Mouse (Mus musculus) midbrain, embryonic 11.5 days (tissue): ENCODE measurements around the gene Tha1. TPM values are rescaled to one million over a fixed set of nuclear protein-coding genes. Genes with fewer than 3 reads are reported as not detected.

ENCODE experiments used
- ATAC-seq: fragments of 200-750 bp; cut with Nextera tagmentation; 2 replicates; pipeline ENCODE4 v1.8.0; 2017; ENCODE audit warnings: moderate TSS enrichment, moderate library complexity; ENCODE audit not compliant: low FRiP score
- DNase-seq: peaks from one replicate; pipeline ENCODE4 v3.0.0; 2015; ENCODE audit warnings: low spot score; ENCODE audit errors: missing footprints
- H3K27ac ChIP-seq: fragments of 300-500 bp; sonication (generic); 2 replicates; pipeline ENCODE4 v1.5.1; 2014; ENCODE audit warnings: low read depth, low read length
- H3K27me3 ChIP-seq: fragments of 300-500 bp; sonication (generic); 2 replicates; pipeline ENCODE4 v1.6.1; 2014; ENCODE audit warnings: mild to moderate bottlenecking, low read length, moderate library complexity, mixed read lengths; ENCODE audit not compliant: control insufficient read depth, insufficient read depth
- H3K36me3 ChIP-seq: fragments of 300-500 bp; sonication (generic); 2 replicates; pipeline ENCODE4 v1.6.1; 2014; ENCODE audit warnings: mild to moderate bottlenecking, low read length, moderate library complexity, mixed read lengths; ENCODE audit not compliant: control insufficient read depth, insufficient read depth
- H3K4me1 ChIP-seq: fragments of 300-500 bp; sonication (generic); 2 replicates; pipeline ENCODE4 v1.6.1; 2014; ENCODE audit warnings: low read length; ENCODE audit not compliant: control insufficient read depth, insufficient read depth
- H3K4me2 ChIP-seq: fragments of 300-500 bp; sonication (generic); 2 replicates; pipeline ENCODE4 v1.6.1; 2014; ENCODE audit warnings: mild to moderate bottlenecking, moderate library complexity
- H3K4me3 ChIP-seq: fragments of 300-500 bp; sonication (generic); 2 replicates; pipeline ENCODE4 v1.5.1; 2014; ENCODE audit warnings: low read depth, low read length
- H3K9ac ChIP-seq: fragments of 300-500 bp; sonication (generic); 2 replicates; pipeline ENCODE4 v1.6.1; 2014; ENCODE audit warnings: low read length
- H3K9me3 ChIP-seq: fragments of 300-500 bp; sonication (generic); 2 replicates; pipeline ENCODE4 v1.6.1; 2016; ENCODE audit warnings: low read length; ENCODE audit not compliant: control insufficient read depth
- WGBS: fragments of 180-500 bp; shearing (Covaris S2); extraction: QIAGEN DNeasy Blood & Tissue Kit; methylation state at CpG from one replicate; pipeline ENCODE4 v1.1.7; 2014; 5-methylcytosine and 5-hydroxymethylcytosine counted together
- polyA plus RNA-seq: library from polyadenylated mRNA; unstranded; fragments of >200 nt; fragmentation: Nextera tagmentation; extraction: Ambion mirVana; gene quantifications from 2 replicates; pipeline ENCODE4 v1.2.1, GENCODE M21; 2014

Tha1 gene
- polyA plus RNA-seq, 1 experiment from 2014 or later = 2.4 TPM

DNA sequence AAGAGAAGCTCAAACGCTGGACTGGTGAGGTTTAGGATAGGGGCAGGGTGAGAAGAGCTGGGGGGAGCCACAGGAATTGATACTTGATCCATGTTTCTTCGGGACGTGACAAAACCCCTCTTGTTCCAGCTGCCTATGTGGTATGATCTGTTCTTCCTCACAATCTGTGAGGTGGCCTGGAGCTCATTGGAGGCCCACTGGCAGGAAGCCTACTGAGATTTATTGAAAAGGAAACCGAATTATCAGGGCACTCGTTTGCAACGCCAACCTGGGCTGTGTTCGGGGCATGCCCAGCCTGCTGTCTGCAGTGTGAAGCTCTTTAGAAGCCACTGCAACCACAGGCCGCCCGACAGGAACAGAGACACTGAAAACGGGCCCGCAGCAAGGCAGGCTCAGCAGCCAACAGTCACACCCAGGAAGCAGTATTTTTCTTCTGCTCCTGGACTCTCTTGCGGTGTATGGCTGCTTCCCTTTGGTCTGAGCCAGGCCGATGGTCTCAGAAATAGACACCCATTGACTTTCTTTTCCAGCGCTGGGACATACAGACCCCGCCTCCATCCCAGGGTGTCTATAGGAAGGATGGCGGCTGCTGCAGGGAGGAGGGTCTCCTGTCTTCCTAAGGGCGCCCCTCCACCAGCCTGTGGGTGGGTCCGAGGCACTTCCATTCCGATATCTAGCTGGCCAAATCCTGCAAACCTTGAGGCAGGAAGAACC is 24.9 kb downstream of the Tha1 start:
- 11% methylated on average over 19 of the region's 19 CpGs for WGBS
- Histone ChIP-seq H3K9me3 (no peaks in the 10 kb centered on the region), H3K27ac (peak overlapping the region; percentile 93), H3K36me3 (peaks cover 9% of the 10 kb centered on the region), H3K4me1 (peaks cover 16% of the 10 kb centered on the region), H3K9ac (peak overlapping the region; percentile 87), H3K4me2 (peak overlapping the region; percentile 88), H3K4me3 (peak overlapping the region; percentile 78), H3K27me3 (no peaks in the 10 kb centered on the region)
- ATAC-seq = peak; percentile 80; the same call in 1 of the 2 replicates
- DNase-seq = no peak

DNA sequence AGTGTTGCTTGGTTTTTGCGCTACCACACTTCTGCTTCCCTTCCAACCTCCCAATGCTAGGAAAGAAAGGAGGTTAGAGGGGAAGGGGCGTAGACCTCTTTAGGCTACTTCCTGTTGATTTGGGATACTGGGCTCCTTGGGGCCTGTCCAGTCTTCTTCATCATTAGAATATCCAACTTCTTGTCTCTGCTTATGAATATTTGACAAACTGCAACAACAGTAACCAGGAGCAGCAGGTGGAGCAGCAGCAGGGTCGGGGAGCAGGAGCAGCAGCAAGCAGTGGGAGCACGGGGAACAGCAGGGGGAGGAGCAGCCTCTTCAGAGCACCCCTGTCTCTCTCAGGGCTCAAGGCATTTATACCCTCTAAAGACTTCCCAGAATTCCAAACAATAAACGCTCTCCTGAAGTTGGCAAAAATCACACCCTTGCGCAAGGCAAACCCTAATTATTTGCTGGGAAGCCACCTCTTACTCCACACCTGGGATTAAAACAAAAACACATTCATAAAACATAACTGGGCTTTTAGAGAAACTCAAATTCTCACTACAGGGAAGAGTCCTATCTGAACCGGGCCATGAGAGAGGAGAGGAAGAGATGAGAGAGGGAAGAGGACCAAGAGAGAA is 25.6 kb downstream of the Tha1 start:
- H3K4me2 ChIP-seq = no peak overlapping the region; the same call in 1 of the 2 replicates
- H3K4me3 ChIP-seq = no peak overlapping the region
- H3K9ac ChIP-seq = peak overlapping the region; percentile 87
- peak overlapping the region; percentile 93; the same call in 1 of the 2 replicates for H3K27ac ChIP-seq
- H3K27me3 ChIP-seq = no peaks in the 10 kb centered on the region
- H3K4me1 ChIP-seq = peaks cover 16% of the 10 kb centered on the region
- peaks cover 3% of the 10 kb centered on the region for H3K36me3 ChIP-seq
- DNase-seq = no peak
- no peaks in the 10 kb centered on the region for H3K9me3 ChIP-seq
- WGBS = 82% methylated on average over 7 of the region's 7 CpGs
- ATAC-seq = no peak

DNA sequence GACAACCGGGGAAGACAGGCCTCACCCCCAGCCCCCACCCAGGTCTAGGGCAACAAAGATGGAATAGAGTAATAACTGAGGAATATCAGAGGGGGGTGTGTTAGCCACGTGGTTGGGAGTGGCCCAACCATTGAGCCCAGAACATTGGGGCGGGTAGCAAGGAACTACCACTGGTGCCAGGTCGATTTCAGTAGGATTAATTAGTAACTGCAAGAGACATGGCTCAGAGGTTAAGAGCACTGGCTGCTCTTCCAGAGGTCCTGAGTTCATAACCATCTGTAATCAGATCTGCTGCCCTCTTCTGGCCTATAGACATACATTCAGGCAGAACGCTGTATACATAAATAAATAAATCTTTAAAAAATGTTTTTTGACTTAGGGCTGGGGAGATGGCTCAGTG is 26.6 kb downstream of the Tha1 start:
- no peaks in the 10 kb centered on the region for H3K27me3 ChIP-seq
- ATAC-seq = no peak

DNA sequence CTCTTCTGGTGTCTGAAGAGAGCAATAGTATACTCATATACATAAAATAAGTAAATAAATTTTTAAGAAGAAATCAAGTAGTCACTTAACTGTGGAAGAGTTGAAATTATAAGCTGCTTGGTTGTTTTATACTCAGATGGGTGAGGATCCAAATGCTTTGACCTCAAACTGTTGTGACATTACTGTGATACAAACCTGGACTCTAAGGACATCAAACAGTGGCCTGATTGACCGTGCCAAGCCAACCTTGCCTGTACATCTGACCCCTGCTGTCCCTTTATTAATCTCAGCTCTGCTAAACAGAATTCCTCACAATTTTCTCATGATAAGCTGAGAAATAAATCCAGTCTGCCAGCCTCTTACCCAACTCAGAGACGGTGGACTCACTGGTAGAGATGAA is 27.6 kb downstream of the Tha1 start:
- Histone ChIP-seq H3K9ac (no peak overlapping the region), H3K4me1 (peaks cover 16% of the 10 kb centered on the region), H3K4me3 (no peak overlapping the region), H3K36me3 (no peaks in the 10 kb centered on the region), H3K4me2 (no peak overlapping the region), H3K27me3 (no peaks in the 10 kb centered on the region), H3K9me3 (no peaks in the 10 kb centered on the region), H3K27ac (no peak overlapping the region)
- 77% methylated on average over 2 of the region's 2 CpGs for WGBS
- no peak for ATAC-seq
- no peak for DNase-seq

More for the DNA sequence above, 26.6 kb downstream of the Tha1 start:
- WGBS = 64% methylated on average over 5 of the region's 5 CpGs
- Histone ChIP-seq H3K4me3 (no peak overlapping the region), H3K9me3 (no peaks in the 10 kb centered on the region), H3K36me3 (no peaks in the 10 kb centered on the region), H3K4me1 (peaks cover 16% of the 10 kb centered on the region), H3K27ac (no peak overlapping the region), H3K4me2 (no peak overlapping the region), H3K9ac (no peak overlapping the region)
- no peak for DNase-seq

DNA sequence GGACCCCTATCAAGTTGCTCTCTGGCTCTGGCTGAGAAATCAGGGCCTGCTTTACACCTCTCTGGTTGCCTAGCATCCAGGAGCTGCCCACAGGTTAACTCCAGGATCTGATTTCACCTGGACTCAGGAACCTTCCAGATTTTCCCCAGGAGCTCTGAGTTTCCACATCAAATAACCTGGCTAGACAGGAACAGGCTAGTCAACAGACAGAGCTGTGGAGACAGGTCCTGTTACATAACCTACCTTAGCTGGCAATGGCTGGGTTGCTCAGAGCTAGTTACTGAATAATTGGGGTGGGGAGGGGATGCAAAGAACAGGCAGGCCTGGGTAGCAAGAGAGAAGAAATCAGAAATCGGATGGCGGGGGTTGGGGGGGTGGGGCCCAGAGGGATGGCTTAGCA is 28.3 kb downstream of the Tha1 start:
- Histone ChIP-seq H3K9ac (no peak overlapping the region), H3K27me3 (no peaks in the 10 kb centered on the region), H3K27ac (no peak overlapping the region), H3K9me3 (no peaks in the 10 kb centered on the region), H3K4me2 (no peak overlapping the region), H3K36me3 (no peaks in the 10 kb centered on the region), H3K4me1 (peaks cover 10% of the 10 kb centered on the region), H3K4me3 (no peak overlapping the region)
- DNase-seq = no peak
- WGBS = 90% methylated on average over 2 of the region's 2 CpGs
- no peak for ATAC-seq

DNA sequence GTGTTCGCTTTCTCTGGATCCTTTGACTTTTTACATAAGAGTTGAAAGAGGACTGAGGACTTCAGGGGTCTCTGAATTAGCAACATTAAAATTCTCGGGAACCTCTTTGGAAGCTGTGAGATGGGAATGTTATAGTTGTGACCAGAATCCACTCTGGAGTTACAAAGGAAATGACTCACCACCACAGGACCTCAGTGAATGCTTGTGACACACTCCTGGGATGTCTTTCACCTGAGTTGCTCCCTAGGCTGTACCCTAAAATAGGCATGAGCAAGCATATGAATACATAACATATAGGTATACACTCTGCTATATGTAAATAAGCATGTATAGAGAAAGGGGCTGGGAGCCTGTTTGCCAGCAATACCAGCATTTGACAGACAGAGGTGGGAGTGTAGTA is 29.8 kb downstream of the Tha1 start:
- no peak for ATAC-seq
- no peaks in the 10 kb centered on the region for H3K9me3 ChIP-seq

DNA sequence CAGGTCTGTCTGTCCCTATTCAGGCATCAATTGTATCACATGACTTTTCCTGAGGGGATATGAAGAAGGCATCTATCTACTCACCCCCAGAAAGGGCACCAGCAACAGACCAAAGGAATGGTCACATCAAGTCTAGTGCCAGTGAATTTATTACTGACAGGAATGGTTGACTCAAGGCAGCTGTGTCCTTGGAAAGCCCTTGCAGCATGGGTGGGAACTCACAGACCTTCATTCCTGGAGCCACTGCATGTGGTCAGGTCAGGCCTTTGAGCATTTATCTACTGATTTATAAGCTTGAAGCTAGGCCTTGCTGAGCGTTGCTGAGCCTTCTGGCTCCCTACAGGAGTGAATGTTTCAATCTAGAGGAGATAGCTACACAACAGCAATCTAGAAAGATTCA is 32.4 kb downstream of the Tha1 start:
- Histone ChIP-seq H3K36me3 (no peaks in the 10 kb centered on the region), H3K4me3 (no peak overlapping the region), H3K9ac (no peak overlapping the region), H3K4me1 (no peaks in the 10 kb centered on the region), H3K9me3 (no peaks in the 10 kb centered on the region), H3K4me2 (no peak overlapping the region), H3K27ac (no peak overlapping the region), H3K27me3 (no peaks in the 10 kb centered on the region)
- no peak for ATAC-seq
- DNase-seq = no peak
- 56% methylated on average over 1 of the region's 1 CpGs for WGBS

More for the DNA sequence above, 29.8 kb downstream of the Tha1 start:
- Histone ChIP-seq H3K4me1 (peaks cover 5% of the 10 kb centered on the region), H3K9ac (no peak overlapping the region), H3K27me3 (no peaks in the 10 kb centered on the region), H3K4me3 (no peak overlapping the region), H3K27ac (no peak overlapping the region), H3K4me2 (no peak overlapping the region), H3K36me3 (no peaks in the 10 kb centered on the region)
- WGBS = 86% methylated on average over 2 of the region's 2 CpGs
- no peak for DNase-seq

DNA sequence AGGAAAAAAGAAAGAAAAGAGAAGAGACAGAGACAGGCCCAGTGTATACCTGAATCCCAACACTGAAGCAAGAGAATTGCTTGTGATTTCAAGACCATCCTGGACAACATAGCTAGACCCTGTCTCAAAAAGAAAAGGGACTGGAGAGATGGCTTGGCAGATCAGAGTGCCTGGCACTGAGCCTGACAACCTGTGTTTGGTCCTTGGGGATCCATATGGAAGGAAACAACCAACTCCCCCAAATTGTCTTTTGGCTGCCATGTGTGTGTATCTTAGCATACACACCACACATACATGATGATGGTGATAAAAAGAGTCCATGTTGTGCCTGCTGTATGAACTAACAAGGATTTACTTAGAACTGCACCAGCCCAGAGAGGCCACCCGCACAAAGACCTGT is 34.3 kb downstream of the Tha1 start:
- Histone ChIP-seq H3K4me1 (no peaks in the 10 kb centered on the region), H3K4me3 (no peak overlapping the region), H3K4me2 (no peak overlapping the region), H3K36me3 (no peaks in the 10 kb centered on the region), H3K27me3 (no peaks in the 10 kb centered on the region), H3K9ac (no peak overlapping the region), H3K27ac (no peak overlapping the region), H3K9me3 (no peaks in the 10 kb centered on the region)
- WGBS = 89% methylated on average over 1 of the region's 1 CpGs
- DNase-seq = no peak
- ATAC-seq = no peak

DNA sequence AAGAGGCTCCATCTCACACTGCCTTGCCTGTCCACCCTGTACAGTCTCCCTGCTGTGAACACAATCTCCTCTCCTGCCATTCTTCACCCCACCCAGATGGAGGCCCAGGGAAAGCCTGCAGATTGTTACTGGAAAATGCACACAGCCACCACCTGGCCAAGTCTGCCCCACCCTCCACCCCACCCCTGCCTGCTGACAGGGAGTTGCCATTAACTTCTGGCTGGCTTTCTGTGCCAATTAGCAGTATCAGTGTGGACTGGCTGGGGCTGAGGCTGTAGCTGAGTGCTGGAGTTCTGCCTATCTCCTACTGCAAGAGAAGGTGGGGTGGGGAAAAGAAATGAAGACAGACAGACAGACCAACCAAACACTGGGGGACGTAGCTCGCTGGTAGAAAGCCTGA is 34.7 kb downstream of the Tha1 start:
- Histone ChIP-seq H3K27me3 (no peaks in the 10 kb centered on the region), H3K9ac (no peak overlapping the region), H3K4me1 (no peaks in the 10 kb centered on the region), H3K4me3 (no peak overlapping the region), H3K4me2 (no peak overlapping the region), H3K27ac (no peak overlapping the region), H3K36me3 (no peaks in the 10 kb centered on the region), H3K9me3 (no peaks in the 10 kb centered on the region)
- WGBS = 73% methylated on average over 2 of the region's 2 CpGs
- DNase-seq (no peak), ATAC-seq (no peak)
